Mouse (Mus musculus) forebrain, embryonic 15.5 days (tissue): ENCODE data around the gene Rreb1. TPM values are rescaled to one million over a fixed set of nuclear protein-coding genes. Genes with fewer than 3 reads are reported as not detected.
"Not testable (repeated sequence)": the region's sequence is repeated elsewhere in the genome, so short reads cannot be mapped to it uniquely, and the experiment has no call there.

ENCODE experiments used
- ATAC-seq: fragments of 200-750 bp; cut with Nextera tagmentation; replicated peaks from 2 replicates; pipeline ENCODE4 v1.8.0; 2017; ENCODE audit warnings: mild to moderate bottlenecking, moderate TSS enrichment, moderate library complexity
- H3K27ac ChIP-seq: fragments of 300-500 bp; sonication (generic); replicated peaks from 2 replicates; pipeline ENCODE4 v1.5.1; 2015; ENCODE audit warnings: mild to moderate bottlenecking, inconsistent platforms
- H3K27me3 ChIP-seq: fragments of 300-500 bp; sonication (generic); 2 replicates; pipeline ENCODE4 v1.6.1; 2015; ENCODE audit warnings: inconsistent platforms
- H3K36me3 ChIP-seq: fragments of 300-500 bp; sonication (generic); 2 replicates; pipeline ENCODE4 v1.6.1; 2015; ENCODE audit warnings: mild to moderate bottlenecking, inconsistent platforms
- H3K4me1 ChIP-seq: fragments of 300-500 bp; sonication (generic); 2 replicates; pipeline ENCODE4 v1.6.1; 2015; ENCODE audit warnings: inconsistent platforms
- H3K4me2 ChIP-seq: fragments of 300-500 bp; sonication (generic); replicated peaks from 2 replicates; pipeline ENCODE4 v1.6.1; 2015; ENCODE audit warnings: mild to moderate bottlenecking, inconsistent platforms
- H3K4me3 ChIP-seq: fragments of 300-500 bp; sonication (generic); 2 replicates; pipeline ENCODE4 v1.5.1; 2015; ENCODE audit warnings: mild to moderate bottlenecking, inconsistent platforms
- H3K9ac ChIP-seq: fragments of 300-500 bp; sonication (generic); replicated peaks from 2 replicates; pipeline ENCODE4 v1.6.1; 2015; ENCODE audit warnings: mild to moderate bottlenecking, inconsistent platforms
- H3K9me3 ChIP-seq: fragments of 300-500 bp; sonication (generic); 2 replicates; pipeline ENCODE4 v1.6.1; 2016; ENCODE audit warnings: inconsistent platforms
- WGBS: fragments of 180-500 bp; shearing (Covaris S2); methylation state at CpG from one replicate; pipeline ENCODE4 v1.1.7; 2015; ENCODE audit warnings: mixed read lengths; 5-methylcytosine and 5-hydroxymethylcytosine counted together
- polyA plus RNA-seq: library from polyadenylated mRNA; unstranded; fragments of >200 nt; fragmentation: Nextera tagmentation; extraction: Ambion mirVana; gene quantifications from 2 replicates; pipeline ENCODE4 v1.2.1, GENCODE M21; 2015

Gene Rreb1
- polyA plus RNA-seq, 1 experiment from 2014 or later = 1.8 TPM

GRCm38 (mm10) chr13:37833500-37833899 is 55.3 kb downstream of the Rreb1 start:
- no peaks in the 10 kb centered on the region for H3K4me1 ChIP-seq
- ATAC-seq = no peak
- peaks cover 18% of the 10 kb centered on the region for H3K27me3 ChIP-seq
- WGBS = 70% methylated on average over 8 of the region's 8 CpGs
- no peak overlapping the region for H3K27ac ChIP-seq
- H3K4me3 ChIP-seq = no peak overlapping the region
- H3K4me2 ChIP-seq = no peak overlapping the region
- no peak overlapping the region for H3K9ac ChIP-seq
- no peaks in the 10 kb centered on the region for H3K9me3 ChIP-seq
- H3K36me3 ChIP-seq = no peaks in the 10 kb centered on the region

GRCm38 (mm10) chr13:37835296-37835695 is 57.1 kb downstream of the Rreb1 start:
- Histone ChIP-seq H3K27me3 (peaks cover 9% of the 10 kb centered on the region), H3K4me1 (no peaks in the 10 kb centered on the region), H3K9me3 (no peaks in the 10 kb centered on the region), H3K9ac (no peak overlapping the region), H3K4me3 (no peak overlapping the region), H3K4me2 (no peak overlapping the region), H3K27ac (no peak overlapping the region), H3K36me3 (no peaks in the 10 kb centered on the region)
- WGBS = 93% methylated on average over 1 of the region's 1 CpGs
- ATAC-seq = no peak

GRCm38 (mm10) chr13:37835811-37836210 is 57.6 kb downstream of the Rreb1 start:
- not testable (repeated sequence) for H3K4me1 ChIP-seq, ATAC-seq, H3K27ac ChIP-seq, H3K36me3 ChIP-seq, H3K4me2 ChIP-seq, H3K4me3 ChIP-seq, H3K27me3 ChIP-seq, H3K9ac ChIP-seq, H3K9me3 ChIP-seq
- WGBS = 84% methylated on average over 9 of the region's 9 CpGs

GRCm38 (mm10) chr13:37837372-37837771 is 59.2 kb downstream of the Rreb1 start:
- WGBS = 68% methylated on average over 3 of the region's 3 CpGs

GRCm38 (mm10) chr13:37838260-37839183 is 60.3 kb downstream of the Rreb1 start:
- no peaks in the 10 kb centered on the region for H3K4me1 ChIP-seq
- 92% methylated on average over 18 of the region's 18 CpGs for WGBS
- no peak for ATAC-seq

More at GRCm38 (mm10) chr13:37837372-37837771, 59.2 kb downstream of the Rreb1 start:
- H3K36me3 ChIP-seq = no peaks in the 10 kb centered on the region
- no peaks in the 10 kb centered on the region for H3K9me3 ChIP-seq
- no peak overlapping the region for H3K27ac ChIP-seq
- ATAC-seq = no peak
- no peaks in the 10 kb centered on the region; the same call in 1 of the 2 replicates for H3K27me3 ChIP-seq
- no peak overlapping the region for H3K4me2 ChIP-seq
- no peaks in the 10 kb centered on the region for H3K4me1 ChIP-seq
- H3K9ac ChIP-seq = no peak overlapping the region
- H3K4me3 ChIP-seq = no peak overlapping the region

GRCm38 (mm10) chr13:37843241-37843640 is 65.0 kb downstream of the Rreb1 start:
- Histone ChIP-seq H3K4me2 (no peak overlapping the region), H3K27me3 (no peaks in the 10 kb centered on the region), H3K4me3 (no peak overlapping the region), H3K36me3 (no peaks in the 10 kb centered on the region), H3K9me3 (no peaks in the 10 kb centered on the region), H3K4me1 (no peaks in the 10 kb centered on the region), H3K27ac (no peak overlapping the region), H3K9ac (no peak overlapping the region)
- ATAC-seq = no peak
- 90% methylated on average over 7 of the region's 7 CpGs for WGBS

More at GRCm38 (mm10) chr13:37838260-37839183, 60.3 kb downstream of the Rreb1 start:
- Histone ChIP-seq H3K9ac (no peak overlapping the region), H3K36me3 (no peaks in the 10 kb centered on the region), H3K27me3 (no peaks in the 10 kb centered on the region), H3K9me3 (no peaks in the 10 kb centered on the region), H3K27ac (no peak overlapping the region), H3K4me2 (no peak overlapping the region), H3K4me3 (no peak overlapping the region)

- H3K36me3 ChIP-seq = no peaks in the 10 kb centered on the region
- no peak for ATAC-seq
- WGBS = 82% methylated on average over 10 of the region's 10 CpGs
Observed at GRCm38 (mm10) chr13:37843844-37844243, 65.6 kb downstream of the Rreb1 start.

GRCm38 (mm10) chr13:37845156-37845555 is 67.0 kb downstream of the Rreb1 start:
- Histone ChIP-seq H3K36me3 (no peaks in the 10 kb centered on the region), H3K4me3 (no peak overlapping the region), H3K27me3 (no peaks in the 10 kb centered on the region), H3K9me3 (no peaks in the 10 kb centered on the region), H3K9ac (no peak overlapping the region), H3K27ac (no peak overlapping the region), H3K4me2 (no peak overlapping the region), H3K4me1 (no peaks in the 10 kb centered on the region)
- no peak for ATAC-seq
- WGBS = 70% methylated on average over 3 of the region's 3 CpGs

More at GRCm38 (mm10) chr13:37843844-37844243, 65.6 kb downstream of the Rreb1 start:
- Histone ChIP-seq H3K4me3 (no peak overlapping the region), H3K9me3 (no peaks in the 10 kb centered on the region), H3K4me1 (no peaks in the 10 kb centered on the region), H3K27ac (no peak overlapping the region), H3K9ac (no peak overlapping the region), H3K27me3 (no peaks in the 10 kb centered on the region), H3K4me2 (no peak overlapping the region)

GRCm38 (mm10) chr13:37845641-37846040 is 67.4 kb downstream of the Rreb1 start:
- Histone ChIP-seq H3K4me1 (no peaks in the 10 kb centered on the region), H3K27ac (no peak overlapping the region), H3K27me3 (no peaks in the 10 kb centered on the region), H3K9ac (no peak overlapping the region), H3K36me3 (no peaks in the 10 kb centered on the region), H3K4me2 (no peak overlapping the region), H3K9me3 (no peaks in the 10 kb centered on the region), H3K4me3 (no peak overlapping the region)
- ATAC-seq = no peak
- 87% methylated on average over 7 of the region's 7 CpGs for WGBS

GRCm38 (mm10) chr13:37846507-37846906 is 68.3 kb downstream of the Rreb1 start:
- WGBS = 78% methylated on average over 11 of the region's 11 CpGs
- no peaks in the 10 kb centered on the region for H3K36me3 ChIP-seq
- no peak overlapping the region for H3K4me3 ChIP-seq
- no peak overlapping the region for H3K9ac ChIP-seq
- no peaks in the 10 kb centered on the region for H3K4me1 ChIP-seq
- no peak overlapping the region for H3K27ac ChIP-seq
- no peaks in the 10 kb centered on the region for H3K9me3 ChIP-seq
- H3K27me3 ChIP-seq = no peaks in the 10 kb centered on the region
- no peak overlapping the region for H3K4me2 ChIP-seq
- ATAC-seq = no peak

- ATAC-seq = no peak
- 78% methylated on average over 9 of the region's 9 CpGs for WGBS
Observed at GRCm38 (mm10) chr13:37846962-37847570, 68.9 kb downstream of the Rreb1 start.

GRCm38 (mm10) chr13:37847601-37848358 is 69.6 kb downstream of the Rreb1 start:
- Histone ChIP-seq H3K9ac (no peak overlapping the region), H3K4me3 (no peak overlapping the region), H3K27ac (no peak overlapping the region), H3K27me3 (no peaks in the 10 kb centered on the region), H3K4me1 (no peaks in the 10 kb centered on the region), H3K9me3 (no peaks in the 10 kb centered on the region), H3K4me2 (no peak overlapping the region), H3K36me3 (no peaks in the 10 kb centered on the region)
- no peak for ATAC-seq
- 67% methylated on average over 17 of the region's 17 CpGs for WGBS

More at GRCm38 (mm10) chr13:37846962-37847570, 68.9 kb downstream of the Rreb1 start:
- Histone ChIP-seq H3K27me3 (no peaks in the 10 kb centered on the region), H3K4me1 (no peaks in the 10 kb centered on the region), H3K4me2 (no peak overlapping the region), H3K4me3 (no peak overlapping the region), H3K27ac (no peak overlapping the region), H3K9me3 (no peaks in the 10 kb centered on the region), H3K9ac (no peak overlapping the region), H3K36me3 (no peaks in the 10 kb centered on the region)
